Mouse (Mus musculus) heart, embryonic 16.5 days (tissue): Measurements from ENCODE around the gene Tatdn3. TPM values are rescaled to one million over a fixed set of nuclear protein-coding genes. Genes with fewer than 3 reads are reported as not detected.

Experiments used
- ATAC-seq: fragments of 200-750 bp; cut with Nextera tagmentation; replicated peaks from 2 replicates; pipeline ENCODE4 v1.8.0; 2017; ENCODE audit warnings: moderate number of reproducible peaks; ENCODE audit not compliant: insufficient read depth, low FRiP score; ENCODE audit errors: extremely low read depth
- H3K27ac ChIP-seq: fragments of 300-500 bp; sonication (generic); 2 replicates; pipeline ENCODE4 v1.5.1; 2014; ENCODE audit warnings: mild to moderate bottlenecking, low read length, control low read depth, moderate library complexity
- H3K27me3 ChIP-seq: fragments of 300-500 bp; sonication (generic); 2 replicates; pipeline ENCODE4 v1.6.1; 2014; ENCODE audit warnings: low read length, mixed read lengths; ENCODE audit not compliant: control insufficient read depth, insufficient read depth
- H3K36me3 ChIP-seq: fragments of 300-500 bp; sonication (generic); 2 replicates; pipeline ENCODE4 v1.6.1; 2014; ENCODE audit not compliant: control insufficient read depth, insufficient read depth
- H3K4me1 ChIP-seq: fragments of 300-500 bp; sonication (generic); 2 replicates; pipeline ENCODE4 v1.6.1; 2014; ENCODE audit warnings: low read length, mixed read lengths; ENCODE audit not compliant: control insufficient read depth, insufficient read depth
- H3K4me2 ChIP-seq: fragments of 300-500 bp; sonication (generic); 2 replicates; pipeline ENCODE4 v1.6.1; 2014; ENCODE audit warnings: low read depth, mild to moderate bottlenecking, control low read depth, low read length
- H3K4me3 ChIP-seq: fragments of 300-500 bp; sonication (generic); 2 replicates; pipeline ENCODE4 v1.5.1; 2014; ENCODE audit warnings: mild to moderate bottlenecking, control low read depth, low read length
- H3K9ac ChIP-seq: fragments of 300-500 bp; sonication (generic); 2 replicates; pipeline ENCODE4 v1.6.1; 2014; ENCODE audit warnings: low read length, control low read depth
- H3K9me3 ChIP-seq: fragments of 300-500 bp; sonication (generic); replicated peaks from 2 replicates; pipeline ENCODE4 v1.6.1; 2016; ENCODE audit warnings: low read length; ENCODE audit not compliant: control insufficient read depth
- WGBS: fragments of 180-500 bp; shearing (Covaris S2); extraction: QIAGEN DNeasy Blood & Tissue Kit; methylation state at CpG from one replicate; pipeline ENCODE4 v1.1.7; 2014; 5-methylcytosine and 5-hydroxymethylcytosine counted together
- polyA plus RNA-seq: library from polyadenylated mRNA; unstranded; fragments of >200 nt; fragmentation: Nextera tagmentation; extraction: Ambion mirVana; gene quantifications from 2 replicates; pipeline ENCODE4 v1.2.1, GENCODE M21; 2015

Tatdn3 gene
- 17.9 and 20.3 TPM in 2 replicates for polyA plus RNA-seq

DNA sequence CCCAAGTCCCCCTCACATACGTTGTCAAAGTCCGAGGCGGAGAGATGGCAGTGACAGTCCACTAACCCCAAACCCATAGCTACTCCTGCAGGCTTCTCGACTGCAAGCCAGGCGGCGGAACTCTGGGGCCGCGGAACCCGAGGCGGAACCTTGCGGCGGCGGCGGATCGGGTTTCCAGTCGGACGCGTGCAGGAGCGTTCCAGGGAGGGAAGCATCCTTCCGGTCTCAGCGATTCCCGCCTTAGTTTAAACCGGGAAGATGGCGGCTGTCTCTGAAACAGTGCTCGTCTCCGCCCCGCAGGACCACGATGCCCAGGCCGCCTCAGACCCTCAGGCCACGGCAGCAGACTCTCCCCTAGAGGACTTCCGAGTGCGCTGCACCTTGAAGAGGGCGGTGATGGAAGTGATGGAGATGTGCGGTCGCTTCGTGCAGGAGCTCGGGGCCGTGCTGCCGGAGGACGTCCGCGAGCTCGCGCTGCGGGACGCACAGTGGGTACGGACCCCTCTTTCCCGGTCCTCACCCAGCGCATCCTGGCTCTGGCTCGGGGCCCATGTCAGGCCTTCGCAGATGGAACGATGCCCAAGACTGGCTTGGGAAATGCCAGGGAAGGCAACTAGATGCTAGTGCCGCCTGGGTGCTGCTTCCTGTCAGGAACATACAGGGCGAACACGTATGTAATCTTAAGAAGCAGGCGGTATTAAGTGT lies at the start of gene Tatdn3, which contains the start of gene Nsl1:
Tatdn3 (minus strand) TSS at position 152 of the 705 bp plus-strand sequence.
Nsl1 (plus strand) TSS at position 232 of the 705 bp plus-strand sequence.
- Histone ChIP-seq H3K4me3 (peak within 1 kb of the TSS; percentile 70), H3K27ac (peak within 1 kb of the TSS; percentile 56), H3K9ac (peak within 1 kb of the TSS; percentile 78), H3K9me3 (no peaks in the 10 kb centered on the region), H3K4me1 (peaks cover 14% of the 10 kb centered on the region), H3K36me3 (0 out of 2 replicates have a peak, but pooled peaks cover 3% of the 10 kb centered on the region), H3K4me2 (peak within 1 kb of the TSS; percentile 74), H3K27me3 (no peaks in the 10 kb centered on the region)
- peak; percentile 79 for ATAC-seq
- WGBS: under 1% methylated on average over 56 of the region's 56 CpGs

DNA sequence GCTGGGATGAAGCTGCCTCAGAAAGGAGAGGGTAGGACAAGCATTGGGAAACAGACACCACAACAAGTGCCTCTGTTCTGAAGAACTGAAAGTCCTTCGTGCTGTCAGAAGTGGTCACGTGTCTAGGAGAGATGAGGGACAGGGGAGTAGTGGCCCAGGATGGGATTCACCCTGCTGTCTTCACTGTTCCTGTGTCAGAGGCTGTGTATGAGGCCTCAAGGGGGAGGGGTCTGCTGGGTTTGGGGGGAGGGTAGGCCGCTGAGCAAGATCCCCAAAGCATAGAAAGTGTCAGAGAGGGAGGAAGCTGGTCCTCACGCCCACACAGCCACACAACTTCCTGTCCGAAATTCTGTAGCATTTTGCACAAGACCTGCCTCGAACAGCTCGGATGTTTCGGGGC lies 48.4 kb upstream of the Tatdn3 start:
- Histone ChIP-seq H3K4me1 (peaks cover 4% of the 10 kb centered on the region; the same call in 1 of the 2 replicates), H3K4me2 (no peak overlapping the region), H3K9ac (no peak overlapping the region), H3K36me3 (no peaks in the 10 kb centered on the region), H3K27ac (no peak overlapping the region), H3K4me3 (no peak overlapping the region), H3K9me3 (no peaks in the 10 kb centered on the region), H3K27me3 (no peaks in the 10 kb centered on the region)
- no peak for ATAC-seq
- 54% methylated on average over 8 of the region's 8 CpGs for WGBS

GRCm38 (mm10) chr1:191109907-191110306 lies 47.2 kb upstream of the Tatdn3 start:
- Histone ChIP-seq H3K9ac (no peak overlapping the region), H3K4me1 (peaks cover 4% of the 10 kb centered on the region; the same call in 1 of the 2 replicates), H3K9me3 (no peaks in the 10 kb centered on the region), H3K4me2 (no peak overlapping the region), H3K36me3 (no peaks in the 10 kb centered on the region), H3K4me3 (no peak overlapping the region), H3K27me3 (no peaks in the 10 kb centered on the region), H3K27ac (no peak overlapping the region)
- WGBS: 89% methylated on average over 9 of the region's 9 CpGs
- no peak for ATAC-seq

DNA sequence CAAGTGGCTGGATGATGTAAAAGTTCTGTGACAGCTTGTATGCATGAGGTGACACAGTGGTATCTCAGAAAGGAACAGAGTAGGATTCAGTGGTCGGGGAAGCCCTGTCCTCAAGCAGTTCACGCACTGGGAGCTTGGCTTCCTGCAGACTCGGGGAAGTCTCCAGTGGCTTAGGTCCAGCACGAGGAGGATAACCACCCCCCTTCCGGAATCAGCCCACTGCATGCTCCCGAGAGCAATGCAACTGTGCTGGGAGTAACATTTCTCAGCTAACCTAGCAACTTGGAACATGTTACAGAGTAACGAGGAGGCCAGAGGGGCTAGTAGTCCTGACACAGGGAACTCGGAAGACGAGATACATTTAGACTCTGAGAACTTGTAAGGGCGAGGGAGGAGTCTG lies 44.6 kb upstream of the Tatdn3 start:
- Histone ChIP-seq H3K4me2 (no peak overlapping the region), H3K27ac (no peak overlapping the region), H3K4me3 (no peak overlapping the region), H3K4me1 (peaks cover 4% of the 10 kb centered on the region; the same call in 1 of the 2 replicates), H3K36me3 (no peaks in the 10 kb centered on the region), H3K27me3 (no peaks in the 10 kb centered on the region), H3K9ac (no peak overlapping the region), H3K9me3 (no peaks in the 10 kb centered on the region)
- ATAC-seq: no peak
- 50% methylated on average over 10 of the region's 10 CpGs for WGBS

DNA sequence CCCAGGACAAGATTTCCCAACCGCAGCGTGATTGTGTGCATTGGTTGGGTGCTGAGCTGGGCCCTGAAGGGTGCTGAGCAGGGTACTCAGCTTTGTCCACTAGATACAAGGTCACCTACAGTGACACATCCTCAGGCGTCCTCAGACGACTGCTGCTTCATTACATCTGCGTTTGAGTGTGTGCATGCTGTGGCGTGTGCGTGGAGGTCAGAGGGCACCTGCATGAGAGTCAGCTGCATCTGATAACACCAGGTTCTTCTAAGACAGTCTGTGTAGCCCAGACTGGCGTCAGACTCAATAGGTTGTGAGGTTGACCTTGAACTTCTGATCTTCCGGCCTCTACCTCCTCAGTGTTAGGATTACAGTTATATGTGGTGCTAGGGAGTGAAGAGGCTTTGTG lies 42.5 kb upstream of the Tatdn3 start:
- no peaks in the 10 kb centered on the region for H3K4me1 ChIP-seq
- H3K9me3 ChIP-seq: peaks cover 6% of the 10 kb centered on the region; the same call in 1 of the 2 replicates
- no peak overlapping the region for H3K4me2 ChIP-seq
- ATAC-seq: no peak
- WGBS: 73% methylated on average over 9 of the region's 9 CpGs
- no peak overlapping the region for H3K27ac ChIP-seq
- no peak overlapping the region for H3K4me3 ChIP-seq
- no peaks in the 10 kb centered on the region for H3K27me3 ChIP-seq
- no peaks in the 10 kb centered on the region for H3K36me3 ChIP-seq
- H3K9ac ChIP-seq: no peak overlapping the region

DNA sequence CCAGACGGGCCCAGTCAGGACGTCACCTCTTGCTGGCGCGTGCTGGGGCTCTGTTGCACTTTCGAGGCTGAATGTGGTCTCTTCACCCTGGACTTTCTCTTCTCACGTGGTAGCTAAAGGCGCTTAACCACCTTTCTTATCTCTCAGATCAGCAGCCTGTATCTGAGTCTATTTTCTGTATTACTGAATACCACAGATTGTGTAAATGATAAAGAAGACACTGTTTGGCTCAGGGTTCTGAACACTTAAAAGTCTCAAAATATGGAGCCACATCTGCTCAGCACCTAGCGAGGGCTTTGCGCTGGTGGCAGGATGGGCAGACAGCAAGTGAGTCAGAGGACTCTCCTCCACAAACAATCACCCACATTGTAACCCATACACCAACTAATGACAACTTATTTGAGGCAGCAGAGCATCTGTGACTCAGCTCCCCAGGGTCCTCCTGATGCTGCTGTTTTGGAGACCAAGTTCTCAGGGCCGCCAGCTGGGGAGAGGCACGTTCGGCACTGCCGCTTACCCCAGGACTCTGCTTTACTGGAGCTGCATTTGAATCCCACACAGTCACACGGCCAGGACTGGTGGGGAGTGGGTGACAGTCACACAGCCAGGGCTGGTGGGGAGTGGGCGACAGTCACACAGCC lies 40.1 kb upstream of the Tatdn3 start:
- Histone ChIP-seq H3K27ac (no peak overlapping the region), H3K27me3 (peaks cover 6% of the 10 kb centered on the region; the same call in 1 of the 2 replicates), H3K9me3 (peaks cover 6% of the 10 kb centered on the region; the same call in 1 of the 2 replicates), H3K4me3 (no peak overlapping the region), H3K4me2 (no peak overlapping the region), H3K36me3 (no peaks in the 10 kb centered on the region), H3K4me1 (no peaks in the 10 kb centered on the region), H3K9ac (no peak overlapping the region)
- ATAC-seq: no peak
- 73% methylated on average over 15 of the region's 15 CpGs for WGBS

- Histone ChIP-seq H3K9ac (no peak overlapping the region), H3K4me3 (no peak overlapping the region), H3K36me3 (no peaks in the 10 kb centered on the region), H3K27me3 (peaks cover 6% of the 10 kb centered on the region; the same call in 1 of the 2 replicates), H3K4me1 (peaks cover 7% of the 10 kb centered on the region; the same call in 1 of the 2 replicates), H3K9me3 (peaks cover 6% of the 10 kb centered on the region; the same call in 1 of the 2 replicates), H3K27ac (no peak overlapping the region), H3K4me2 (no peak overlapping the region)
- 70% methylated on average over 5 of the region's 5 CpGs for WGBS
- ATAC-seq: no peak
Measured at GRCm38 (mm10) chr1:191099772-191100291, 37.1 kb upstream of the Tatdn3 start.

DNA sequence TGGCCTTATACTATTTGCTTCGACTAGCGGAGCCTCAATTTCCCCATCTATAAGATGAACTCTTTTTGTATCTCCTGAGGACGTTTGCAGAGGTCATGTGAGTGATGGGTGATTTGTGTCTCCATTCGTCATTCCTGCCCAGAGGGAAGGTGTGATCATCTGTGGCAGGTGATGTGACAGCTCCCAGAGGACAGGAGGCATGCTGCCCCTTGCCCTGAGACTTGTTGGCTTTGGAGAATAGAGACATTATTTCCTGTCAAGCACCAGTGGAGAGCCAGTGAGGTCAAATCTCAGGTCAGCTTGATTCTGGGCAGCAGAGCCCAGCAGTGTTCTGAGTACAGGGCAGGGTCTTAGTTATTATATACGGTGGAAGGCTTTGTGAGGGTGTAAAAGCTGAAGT lies 36.4 kb upstream of the Tatdn3 start:
- 45% methylated on average over 5 of the region's 5 CpGs for WGBS
- peaks cover 6% of the 10 kb centered on the region; the same call in 1 of the 2 replicates for H3K27me3 ChIP-seq
- no peak overlapping the region for H3K27ac ChIP-seq
- no peak for ATAC-seq
- H3K9ac ChIP-seq: no peak overlapping the region
- peaks cover 6% of the 10 kb centered on the region; the same call in 1 of the 2 replicates for H3K9me3 ChIP-seq
- H3K36me3 ChIP-seq: no peaks in the 10 kb centered on the region
- H3K4me3 ChIP-seq: no peak overlapping the region
- H3K4me2 ChIP-seq: no peak overlapping the region
- H3K4me1 ChIP-seq: peaks cover 7% of the 10 kb centered on the region; the same call in 1 of the 2 replicates
